Mouse (Mus musculus) heart, embryonic 15.5 days (tissue): ENCODE data around the gene Syngr2. TPM values are rescaled to one million over a fixed set of nuclear protein-coding genes. Genes with fewer than 3 reads are reported as not detected.

Experiments
- ATAC-seq: fragments of 200-750 bp; cut with Nextera tagmentation; replicated peaks from 2 replicates; pipeline ENCODE4 v1.8.0; 2017; ENCODE audit warnings: low read depth, moderate TSS enrichment; ENCODE audit not compliant: insufficient number of reproducible peaks, insufficient read depth, low FRiP score
- H3K27ac ChIP-seq: fragments of 300-500 bp; sonication (generic); 2 replicates; pipeline ENCODE4 v1.5.1; 2015; ENCODE audit warnings: mild to moderate bottlenecking, inconsistent platforms
- H3K27me3 ChIP-seq: fragments of 300-500 bp; sonication (generic); 2 replicates; pipeline ENCODE4 v1.6.1; 2015; ENCODE audit warnings: inconsistent platforms
- H3K36me3 ChIP-seq: fragments of 300-500 bp; sonication (generic); 2 replicates; pipeline ENCODE4 v1.6.1; 2015; ENCODE audit warnings: mild to moderate bottlenecking, inconsistent platforms
- H3K4me1 ChIP-seq: fragments of 300-500 bp; sonication (generic); replicated peaks from 2 replicates; pipeline ENCODE4 v1.6.1; 2015; ENCODE audit warnings: inconsistent platforms
- H3K4me2 ChIP-seq: fragments of 300-500 bp; sonication (generic); 2 replicates; pipeline ENCODE4 v1.6.1; 2015; ENCODE audit warnings: inconsistent platforms, mild to moderate bottlenecking, moderate library complexity
- H3K4me3 ChIP-seq: fragments of 300-500 bp; sonication (generic); 2 replicates; pipeline ENCODE4 v1.5.1; 2015; ENCODE audit warnings: mild to moderate bottlenecking, inconsistent platforms
- H3K9ac ChIP-seq: fragments of 300-500 bp; sonication (generic); 2 replicates; pipeline ENCODE4 v1.6.1; 2015; ENCODE audit warnings: mild to moderate bottlenecking, inconsistent platforms
- H3K9me3 ChIP-seq: fragments of 300-500 bp; sonication (generic); replicated peaks from 2 replicates; pipeline ENCODE4 v1.6.1; 2016; ENCODE audit warnings: inconsistent platforms
- WGBS: fragments of 180-500 bp; shearing (Covaris S2); methylation state at CpG from one replicate; pipeline ENCODE4 v1.1.7; 2015; ENCODE audit warnings: mixed read lengths; 5-methylcytosine and 5-hydroxymethylcytosine counted together
- polyA plus RNA-seq: library from polyadenylated mRNA; unstranded; fragments of >200 nt; fragmentation: Nextera tagmentation; extraction: Ambion mirVana; gene quantifications from 2 replicates; pipeline ENCODE4 v1.2.1, GENCODE M21; 2015

The Syngr2 gene
- polyA plus RNA-seq, 1 experiment from 2014 or later: 84.6 TPM

DNA sequence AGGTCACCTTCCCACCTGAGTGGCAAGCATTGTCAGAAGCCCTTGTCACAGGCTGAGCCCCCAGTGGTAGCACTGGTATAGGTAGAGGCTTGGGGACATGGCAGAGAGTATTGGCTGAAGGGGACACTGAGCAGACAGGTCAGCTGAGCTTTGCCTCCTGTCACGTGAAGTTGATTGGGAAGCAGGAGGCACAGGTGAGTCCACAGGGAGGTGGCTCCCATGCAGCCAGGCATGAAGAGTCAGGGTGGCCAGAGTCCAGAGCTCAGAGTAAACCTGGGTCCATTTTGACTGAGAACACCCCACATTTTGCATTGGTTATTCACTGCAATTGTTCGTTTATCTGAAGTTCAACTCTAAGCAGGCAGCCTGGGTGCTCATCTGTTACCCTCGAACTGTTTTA, 43.4 kb downstream of the Syngr2 start:
- H3K27ac ChIP-seq: no peak overlapping the region
- H3K36me3 ChIP-seq: peaks cover 46% of the 10 kb centered on the region
- no peaks in the 10 kb centered on the region for H3K9me3 ChIP-seq
- no peak overlapping the region for H3K9ac ChIP-seq
- no peak overlapping the region for H3K4me3 ChIP-seq
- H3K4me1 ChIP-seq: peaks cover 24% of the 10 kb centered on the region
- ATAC-seq: no peak
- 90% methylated on average over 3 of the region's 3 CpGs for WGBS
- H3K4me2 ChIP-seq: no peak overlapping the region
- no peaks in the 10 kb centered on the region for H3K27me3 ChIP-seq

DNA sequence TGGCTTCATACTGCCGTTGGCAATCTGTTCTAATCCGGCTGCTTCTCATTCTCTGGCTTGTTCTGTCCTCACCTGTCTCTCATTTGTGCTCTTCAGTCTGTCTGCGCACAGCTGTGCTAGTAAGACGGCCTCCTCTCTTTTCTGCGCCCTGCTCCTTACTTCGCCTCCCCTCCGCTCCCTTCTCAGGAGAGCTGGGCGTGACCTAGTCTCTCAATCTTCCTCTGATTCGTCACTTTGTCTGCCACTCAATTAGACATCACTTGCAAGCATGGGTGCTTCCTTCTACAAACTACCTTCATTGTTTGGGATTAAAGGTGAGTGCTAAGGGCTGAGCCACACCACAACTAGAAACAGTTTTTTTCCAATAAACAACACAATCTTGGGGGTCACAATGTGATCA, 44.8 kb downstream of the Syngr2 start:
- H3K4me1 ChIP-seq: peaks cover 17% of the 10 kb centered on the region
- H3K27ac ChIP-seq: no peak overlapping the region
- ATAC-seq: no peak
- peaks cover 7% of the 10 kb centered on the region for H3K27me3 ChIP-seq
- no peak overlapping the region for H3K4me3 ChIP-seq
- H3K9me3 ChIP-seq: no peaks in the 10 kb centered on the region
- H3K4me2 ChIP-seq: no peak overlapping the region
- H3K9ac ChIP-seq: no peak overlapping the region
- peaks cover 46% of the 10 kb centered on the region for H3K36me3 ChIP-seq
- 92% methylated on average over 9 of the region's 9 CpGs for WGBS

DNA sequence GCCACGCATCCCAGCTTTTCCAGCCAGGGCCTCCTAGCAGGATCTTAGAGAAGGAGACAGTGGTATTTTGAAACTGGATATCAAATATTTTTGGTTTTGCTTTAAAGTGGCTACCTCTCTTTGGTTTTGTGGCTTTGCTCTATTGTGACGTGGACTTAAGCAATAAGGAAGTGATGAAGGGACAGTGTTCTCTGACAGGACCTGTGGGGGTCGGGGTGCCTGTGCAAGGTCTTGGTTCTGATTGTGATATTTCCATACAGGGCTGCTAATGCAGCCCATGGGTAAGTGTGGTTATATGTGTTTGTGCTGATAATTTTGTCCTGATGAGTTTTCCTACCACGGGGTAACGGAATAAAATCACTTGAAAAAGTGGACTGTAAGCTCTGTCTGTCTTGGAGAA, 45.9 kb downstream of the Syngr2 start:
- H3K36me3 ChIP-seq: peaks cover 46% of the 10 kb centered on the region
- no peak overlapping the region for H3K4me2 ChIP-seq
- H3K27ac ChIP-seq: no peak overlapping the region
- H3K27me3 ChIP-seq: peaks cover 18% of the 10 kb centered on the region
- peaks cover 6% of the 10 kb centered on the region for H3K4me1 ChIP-seq
- ATAC-seq: no peak
- H3K9ac ChIP-seq: no peak overlapping the region
- no peak overlapping the region for H3K4me3 ChIP-seq
- no peaks in the 10 kb centered on the region for H3K9me3 ChIP-seq
- 97% methylated on average over 5 of the region's 5 CpGs for WGBS

DNA sequence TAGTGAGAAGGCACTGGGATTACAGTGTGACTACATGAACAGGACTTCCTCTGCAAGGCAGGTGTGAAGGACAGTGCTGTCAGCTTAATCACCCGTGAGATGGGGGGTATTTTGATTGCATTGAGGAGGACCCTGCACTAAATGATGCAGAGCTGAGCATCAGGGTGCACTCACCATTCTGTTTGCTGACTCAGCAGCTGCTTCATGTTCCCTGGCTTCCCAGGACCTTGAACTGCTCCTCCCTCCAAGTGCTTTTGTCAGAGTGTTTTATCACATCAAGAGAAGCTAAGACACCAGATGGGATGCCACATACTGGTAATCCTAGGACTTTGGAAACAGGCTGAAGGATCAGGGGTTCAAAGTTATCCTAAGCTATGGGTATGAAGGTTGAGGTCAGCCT, 46.5 kb downstream of the Syngr2 start:
- Histone ChIP-seq H3K36me3 (peaks cover 46% of the 10 kb centered on the region), H3K9ac (no peak overlapping the region)

DNA sequence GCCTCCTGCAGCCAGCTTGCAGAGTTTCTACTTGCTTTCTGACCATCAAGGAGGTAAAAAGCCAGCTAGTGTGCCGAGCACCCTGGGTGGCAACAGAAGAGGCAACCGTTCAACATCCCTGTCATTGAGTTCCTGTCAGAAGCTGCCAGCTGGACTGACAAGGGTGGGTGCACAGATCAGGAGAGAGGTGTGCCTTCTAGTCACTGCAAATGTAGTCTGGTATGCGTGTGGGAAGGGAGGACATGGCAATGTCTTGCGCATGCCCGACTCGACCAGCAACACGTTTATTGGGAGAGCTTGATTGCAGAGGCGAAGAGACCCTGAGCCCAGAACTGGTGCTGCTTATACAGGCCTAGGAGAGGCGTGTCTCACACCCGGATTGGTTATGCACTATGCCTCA, 48.0 kb downstream of the Syngr2 start:
- H3K4me1 ChIP-seq: peaks cover 4% of the 10 kb centered on the region
- WGBS: 93% methylated on average over 10 of the region's 10 CpGs
- H3K4me3 ChIP-seq: no peak overlapping the region
- H3K9me3 ChIP-seq: no peaks in the 10 kb centered on the region
- ATAC-seq: no peak
- peaks cover 39% of the 10 kb centered on the region for H3K27me3 ChIP-seq
- H3K4me2 ChIP-seq: no peak overlapping the region
- no peak overlapping the region for H3K9ac ChIP-seq
- H3K27ac ChIP-seq: no peak overlapping the region
- H3K36me3 ChIP-seq: peaks cover 40% of the 10 kb centered on the region

More for the DNA sequence above, 46.5 kb downstream of the Syngr2 start:
- no peak overlapping the region for H3K27ac ChIP-seq
- H3K9me3 ChIP-seq: no peaks in the 10 kb centered on the region
- H3K4me2 ChIP-seq: no peak overlapping the region
- no peak for ATAC-seq
- H3K4me1 ChIP-seq: peaks cover 6% of the 10 kb centered on the region
- no peak overlapping the region for H3K4me3 ChIP-seq
- H3K27me3 ChIP-seq: peaks cover 24% of the 10 kb centered on the region
- whole genome bisulfite sequencing: 66% methylated on average over 1 of the region's 1 CpGs

DNA sequence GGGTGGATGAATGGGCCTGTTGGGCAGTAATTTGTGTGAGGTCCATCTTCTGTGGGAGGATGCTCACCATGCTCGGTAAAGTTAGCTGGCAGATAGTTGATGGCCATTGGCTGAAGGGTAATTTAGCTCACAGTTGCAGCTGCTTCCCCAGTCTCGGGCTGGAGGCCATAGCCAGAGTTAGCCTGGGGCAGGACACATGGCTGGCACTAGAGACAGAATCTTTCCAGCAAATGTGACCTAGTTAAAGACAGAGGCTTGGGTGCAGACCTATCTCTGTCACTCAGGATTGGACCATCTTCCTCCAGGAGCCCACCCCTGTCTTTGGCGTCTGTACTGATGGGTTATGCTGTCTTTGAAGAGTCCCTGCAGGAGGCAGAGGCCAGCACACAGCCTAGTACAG, 48.9 kb downstream of the Syngr2 start:
- Histone ChIP-seq H3K4me1 (peaks cover 4% of the 10 kb centered on the region), H3K36me3 (peaks cover 32% of the 10 kb centered on the region), H3K4me3 (no peak overlapping the region), H3K4me2 (no peak overlapping the region), H3K9me3 (no peaks in the 10 kb centered on the region), H3K9ac (no peak overlapping the region), H3K27ac (no peak overlapping the region), H3K27me3 (peaks cover 49% of the 10 kb centered on the region)
- 54% methylated on average over 3 of the region's 3 CpGs for WGBS
- ATAC-seq: no peak

DNA sequence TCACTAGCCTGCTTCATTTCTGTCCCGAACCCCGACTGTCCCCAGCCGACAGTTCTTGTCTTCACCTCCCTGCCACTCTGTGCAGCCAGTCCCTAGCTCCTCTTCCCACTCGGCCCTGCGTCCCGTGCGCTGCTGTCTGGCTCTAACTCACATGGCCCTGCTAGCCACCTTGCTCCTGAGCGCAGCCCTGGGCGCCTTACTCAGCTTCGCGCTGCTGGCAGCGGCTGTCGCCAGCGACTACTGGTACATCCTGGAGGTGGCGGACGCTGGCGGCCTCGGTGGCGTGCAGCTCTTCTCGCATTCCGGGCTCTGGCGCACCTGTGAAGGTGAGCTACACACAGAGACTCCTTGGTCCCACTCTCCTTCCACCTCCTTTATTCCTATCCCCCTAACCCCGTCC, 51.1 kb downstream of the Syngr2 start, which contains the start of gene Tmem235:
Tmem235 (plus strand) TSS at position 152 of the 400 bp plus-strand sequence.
- H3K27me3 ChIP-seq: peaks cover 60% of the 10 kb centered on the region
- no peak within 1 kb of the TSS for H3K9ac ChIP-seq
- H3K4me2 ChIP-seq: peak within 1 kb of the TSS; percentile 36
- peaks cover 18% of the 10 kb centered on the region for H3K36me3 ChIP-seq
- H3K9me3 ChIP-seq: no peaks in the 10 kb centered on the region
- WGBS: 3% methylated on average over 23 of the region's 23 CpGs
- no peak within 1 kb of the TSS for H3K27ac ChIP-seq
- H3K4me3 ChIP-seq: peak within 1 kb of the TSS; percentile 15; the same call in 1 of the 2 replicates
- H3K4me1 ChIP-seq: peaks cover 4% of the 10 kb centered on the region
- no peak for ATAC-seq

DNA sequence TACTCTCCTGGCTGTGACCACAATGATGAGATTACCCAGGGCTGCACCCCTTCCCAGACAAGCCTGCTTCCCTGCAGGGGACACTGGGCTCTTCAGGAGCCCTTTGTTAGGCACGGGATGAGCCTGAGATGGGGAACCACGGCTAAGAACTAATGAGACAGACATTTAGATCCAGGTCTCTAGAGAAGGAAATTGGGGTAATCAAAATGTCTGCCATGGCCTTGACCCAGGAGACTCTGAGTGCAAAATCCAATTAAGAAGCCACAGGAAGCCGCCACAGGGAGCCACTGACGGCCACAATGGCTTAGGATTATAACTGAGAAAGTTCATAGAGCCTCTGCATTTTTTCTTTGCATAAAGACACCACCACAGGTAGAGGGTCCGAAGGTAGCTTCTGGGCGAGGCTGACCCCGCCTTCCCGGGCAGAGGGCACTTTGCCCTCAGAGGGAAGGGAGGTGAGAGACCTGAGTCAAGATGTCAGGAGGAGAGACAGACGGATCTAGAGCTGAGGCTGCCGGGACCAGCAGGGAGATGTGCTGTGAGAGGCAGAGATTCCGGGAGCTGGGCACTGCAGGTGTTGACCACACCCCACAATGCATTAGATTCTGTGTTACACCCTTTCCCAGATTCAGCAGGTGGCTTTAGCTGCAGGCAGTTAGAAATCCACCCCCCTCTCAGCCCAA, 53.8 kb downstream of the Syngr2 start:
- Histone ChIP-seq H3K4me3 (no peak overlapping the region), H3K4me1 (peaks cover 4% of the 10 kb centered on the region), H3K9me3 (no peaks in the 10 kb centered on the region), H3K9ac (no peak overlapping the region), H3K4me2 (no peak overlapping the region), H3K27ac (no peak overlapping the region), H3K27me3 (peaks cover 60% of the 10 kb centered on the region), H3K36me3 (no peaks in the 10 kb centered on the region)
- ATAC-seq: no peak
- 42% methylated on average over 11 of the region's 11 CpGs for WGBS

Other genes with a start within 250 kb of the Syngr2 start
- gene Tnrc6c, start 155.4 kb upstream of the Syngr2 start, polyA plus RNA-seq: 6.6 and 7.3 TPM in 2 replicates
- 2.7 and 3.8 TPM in 2 replicates for gene Tmc8, start 27.6 kb upstream of the Syngr2 start, polyA plus RNA-seq
- 20.9 and 28.3 TPM in 2 replicates for gene Tmc6, start 27.5 kb upstream of the Syngr2 start, polyA plus RNA-seq
- gene 6030468B19Rik, start 12.0 kb upstream of the Syngr2 start, polyA plus RNA-seq: 0.34 and 0.65 TPM in 2 replicates
- 0.97 and 1.5 TPM in 2 replicates for gene Gm20708, start within 50 bp of the Syngr2 start, polyA plus RNA-seq
- gene Afmid, start 16.3 kb downstream of the Syngr2 start, polyA plus RNA-seq: 15.1 and 16.6 TPM in 2 replicates
- 92.9 and 102 TPM in 2 replicates for gene Tk1, start 16.4 kb downstream of the Syngr2 start, polyA plus RNA-seq
- gene Birc5, start 39.6 kb downstream of the Syngr2 start, polyA plus RNA-seq: 202 and 215 TPM in 2 replicates
- not detected in 2 replicates for gene Tmem235, start 51.1 kb downstream of the Syngr2 start, polyA plus RNA-seq
- 5.5 and 6.4 TPM in 2 replicates for gene Tha1, start 63.8 kb downstream of the Syngr2 start, polyA plus RNA-seq
- gene Socs3, start 160.4 kb downstream of the Syngr2 start, polyA plus RNA-seq: 6.7 and 10.9 TPM in 2 replicates
- gene Pgs1, start 176.6 kb downstream of the Syngr2 start, polyA plus RNA-seq: 21.9 and 26.8 TPM in 2 replicates